Mouse (Mus musculus): ENCODE results near the gene Ubac2. TPM values are rescaled to one million over a fixed set of nuclear protein-coding genes. Genes with fewer than 3 reads are reported as not detected.

The Ubac2 gene
- polyA plus RNA-seq, 1 experiment from 2014 or later, result 43.8 TPM

GRCm38 (mm10) chr14:121987691-121988090 is 109.3 kb downstream of the Ubac2 start:
- peaks cover 14% of the 10 kb centered on the region for H3K4me1 ChIP-seq (replicated peaks; ENCODE audit: control insufficient read depth, insufficient read depth, low read length)
- WGBS, result 74% methylated on average over 4 of the region's 4 CpGs
- DNase-seq (ENCODE audit: low spot score), result peak; percentile 24
- no peak overlapping the region for H3K4me3 ChIP-seq (ENCODE audit: low read depth, low read length)
- no peak for ATAC-seq (replicated peaks; ENCODE audit: low FRiP score)
- no peaks in the 10 kb centered on the region for H3K9me3 ChIP-seq (ENCODE audit: control insufficient read depth, low read length)
- H3K9ac ChIP-seq (ENCODE audit: low read depth, low read length), result no peak overlapping the region
- H3K4me2 ChIP-seq, result no peak overlapping the region
- H3K27ac ChIP-seq (ENCODE audit: low read depth, low read length), result no peak overlapping the region
- H3K27me3 ChIP-seq (replicated peaks; ENCODE audit: control insufficient read depth, insufficient read depth, low read length), result no peaks in the 10 kb centered on the region
- no peaks in the 10 kb centered on the region for H3K36me3 ChIP-seq (ENCODE audit: control insufficient read depth, insufficient read depth, low read length)

- H3K27ac ChIP-seq (ENCODE audit: low read depth, low read length), result no peak overlapping the region
- H3K9ac ChIP-seq (ENCODE audit: low read depth, low read length), result no peak overlapping the region
- no peak for ATAC-seq (replicated peaks; ENCODE audit: low FRiP score)
- H3K9me3 ChIP-seq (ENCODE audit: control insufficient read depth, low read length), result no peaks in the 10 kb centered on the region
- H3K27me3 ChIP-seq (replicated peaks; ENCODE audit: control insufficient read depth, insufficient read depth, low read length), result no peaks in the 10 kb centered on the region
- peak; percentile 9 for DNase-seq (ENCODE audit: low spot score)
- 85% methylated on average over 3 of the region's 3 CpGs for WGBS
- no peaks in the 10 kb centered on the region for H3K36me3 ChIP-seq (ENCODE audit: control insufficient read depth, insufficient read depth, low read length)
- peaks cover 6% of the 10 kb centered on the region; the same call in 1 of the 2 replicates for H3K4me1 ChIP-seq (replicated peaks; ENCODE audit: control insufficient read depth, insufficient read depth, low read length)
- H3K4me2 ChIP-seq, result no peak overlapping the region
- H3K4me3 ChIP-seq (ENCODE audit: low read depth, low read length), result no peak overlapping the region
Measured at GRCm38 (mm10) chr14:121989331-121989730, 110.9 kb downstream of the Ubac2 start.

DNA sequence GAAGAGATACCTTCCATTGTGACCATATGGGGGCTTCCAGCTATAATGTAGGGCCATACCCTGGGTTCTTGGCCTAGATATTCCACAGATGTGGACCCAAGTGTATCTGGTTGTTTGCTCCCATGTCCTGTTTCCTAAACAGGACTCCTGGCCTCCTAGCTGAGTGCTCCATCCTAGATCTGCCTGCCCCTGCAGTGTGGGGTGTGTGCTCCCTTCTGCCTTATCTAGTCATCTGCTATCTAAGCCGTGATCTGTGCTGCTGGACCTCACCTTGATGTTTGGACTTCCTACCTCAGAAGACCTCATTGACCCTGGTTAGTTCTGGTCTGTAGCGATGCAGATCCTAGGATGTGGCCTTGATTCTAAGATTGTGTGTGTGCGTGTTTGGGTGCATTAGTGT is 111.4 kb downstream of the Ubac2 start:
- DNase-seq (ENCODE audit: low spot score) (no peak), ATAC-seq (replicated peaks; ENCODE audit: low FRiP score) (no peak)
- Histone ChIP-seq H3K36me3 (ENCODE audit: control insufficient read depth, insufficient read depth, low read length) (no peaks in the 10 kb centered on the region), H3K4me3 (ENCODE audit: low read depth, low read length) (no peak overlapping the region), H3K9ac (ENCODE audit: low read depth, low read length) (no peak overlapping the region), H3K4me1 (replicated peaks; ENCODE audit: control insufficient read depth, insufficient read depth, low read length) (peaks cover 6% of the 10 kb centered on the region; the same call in 1 of the 2 replicates), H3K4me2 (no peak overlapping the region), H3K9me3 (ENCODE audit: control insufficient read depth, low read length) (no peaks in the 10 kb centered on the region), H3K27ac (ENCODE audit: low read depth, low read length) (no peak overlapping the region), H3K27me3 (replicated peaks; ENCODE audit: control insufficient read depth, insufficient read depth, low read length) (no peaks in the 10 kb centered on the region)
- WGBS, result 77% methylated on average over 3 of the region's 3 CpGs

DNA sequence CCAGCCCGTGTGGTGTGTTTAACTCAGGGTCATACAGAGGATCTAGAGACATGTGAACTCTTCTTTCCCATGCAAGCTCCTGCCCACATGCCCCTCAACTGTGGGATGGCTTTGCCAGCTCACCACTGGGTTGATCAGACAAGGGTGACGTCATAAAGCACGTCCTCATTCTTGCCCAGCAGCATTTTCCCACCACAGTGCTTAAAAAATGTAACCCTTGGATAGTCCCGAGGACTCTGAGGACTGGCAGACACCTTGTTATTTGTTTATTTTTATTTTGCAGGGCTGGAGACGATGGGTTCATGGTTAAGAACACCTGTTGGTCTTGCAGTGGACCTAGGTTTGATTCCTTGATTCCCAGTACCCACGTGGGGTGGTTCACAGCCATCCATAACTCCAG is 112.5 kb downstream of the Ubac2 start:
- Histone ChIP-seq H3K27me3 (replicated peaks; ENCODE audit: control insufficient read depth, insufficient read depth, low read length) (no peaks in the 10 kb centered on the region), H3K4me1 (replicated peaks; ENCODE audit: control insufficient read depth, insufficient read depth, low read length) (0 out of 2 replicates have a peak, but pooled peaks cover 3% of the 10 kb centered on the region), H3K9ac (ENCODE audit: low read depth, low read length) (no peak overlapping the region), H3K4me2 (no peak overlapping the region), H3K4me3 (ENCODE audit: low read depth, low read length) (no peak overlapping the region), H3K36me3 (ENCODE audit: control insufficient read depth, insufficient read depth, low read length) (no peaks in the 10 kb centered on the region), H3K9me3 (ENCODE audit: control insufficient read depth, low read length) (no peaks in the 10 kb centered on the region), H3K27ac (ENCODE audit: low read depth, low read length) (no peak overlapping the region)
- ATAC-seq (replicated peaks; ENCODE audit: low FRiP score) (no peak), DNase-seq (ENCODE audit: low spot score) (no peak)
- 85% methylated on average over 6 of the region's 6 CpGs for WGBS

GRCm38 (mm10) chr14:121991921-121992320 is 113.5 kb downstream of the Ubac2 start:
- ATAC-seq (replicated peaks; ENCODE audit: low FRiP score) (no peak), DNase-seq (ENCODE audit: low spot score) (no peak)
- Histone ChIP-seq H3K4me2 (no peak overlapping the region), H3K27me3 (replicated peaks; ENCODE audit: control insufficient read depth, insufficient read depth, low read length) (no peaks in the 10 kb centered on the region), H3K4me3 (ENCODE audit: low read depth, low read length) (no peak overlapping the region), H3K9ac (ENCODE audit: low read depth, low read length) (no peak overlapping the region), H3K9me3 (ENCODE audit: control insufficient read depth, low read length) (no peaks in the 10 kb centered on the region), H3K36me3 (ENCODE audit: control insufficient read depth, insufficient read depth, low read length) (no peaks in the 10 kb centered on the region), H3K4me1 (replicated peaks; ENCODE audit: control insufficient read depth, insufficient read depth, low read length) (no peaks in the 10 kb centered on the region), H3K27ac (ENCODE audit: low read depth, low read length) (no peak overlapping the region)

GRCm38 (mm10) chr14:121992395-121993280 is 114.2 kb downstream of the Ubac2 start:
- Histone ChIP-seq H3K27ac (ENCODE audit: low read depth, low read length) (no peak overlapping the region), H3K9me3 (ENCODE audit: control insufficient read depth, low read length) (no peaks in the 10 kb centered on the region), H3K27me3 (replicated peaks; ENCODE audit: control insufficient read depth, insufficient read depth, low read length) (no peaks in the 10 kb centered on the region), H3K9ac (ENCODE audit: low read depth, low read length) (no peak overlapping the region), H3K4me2 (no peak overlapping the region), H3K36me3 (ENCODE audit: control insufficient read depth, insufficient read depth, low read length) (no peaks in the 10 kb centered on the region), H3K4me3 (ENCODE audit: low read depth, low read length) (no peak overlapping the region), H3K4me1 (replicated peaks; ENCODE audit: control insufficient read depth, insufficient read depth, low read length) (no peaks in the 10 kb centered on the region)
- no peak for DNase-seq (ENCODE audit: low spot score)
- ATAC-seq (replicated peaks; ENCODE audit: low FRiP score), result 0 out of 2 replicates have a peak, but pooled peaks have one; percentile 19
- WGBS, result 78% methylated on average over 13 of the region's 13 CpGs

GRCm38 (mm10) chr14:121993616-121994015 is 115.2 kb downstream of the Ubac2 start:
- Histone ChIP-seq H3K36me3 (ENCODE audit: control insufficient read depth, insufficient read depth, low read length) (no peaks in the 10 kb centered on the region), H3K4me2 (no peak overlapping the region), H3K4me1 (replicated peaks; ENCODE audit: control insufficient read depth, insufficient read depth, low read length) (no peaks in the 10 kb centered on the region), H3K9ac (ENCODE audit: low read depth, low read length) (no peak overlapping the region), H3K9me3 (ENCODE audit: control insufficient read depth, low read length) (no peaks in the 10 kb centered on the region), H3K27ac (ENCODE audit: low read depth, low read length) (no peak overlapping the region), H3K4me3 (ENCODE audit: low read depth, low read length) (no peak overlapping the region), H3K27me3 (replicated peaks; ENCODE audit: control insufficient read depth, insufficient read depth, low read length) (no peaks in the 10 kb centered on the region)
- ATAC-seq (replicated peaks; ENCODE audit: low FRiP score), result no peak
- DNase-seq (ENCODE audit: low spot score), result no peak
- WGBS, result 86% methylated on average over 4 of the region's 4 CpGs

DNA sequence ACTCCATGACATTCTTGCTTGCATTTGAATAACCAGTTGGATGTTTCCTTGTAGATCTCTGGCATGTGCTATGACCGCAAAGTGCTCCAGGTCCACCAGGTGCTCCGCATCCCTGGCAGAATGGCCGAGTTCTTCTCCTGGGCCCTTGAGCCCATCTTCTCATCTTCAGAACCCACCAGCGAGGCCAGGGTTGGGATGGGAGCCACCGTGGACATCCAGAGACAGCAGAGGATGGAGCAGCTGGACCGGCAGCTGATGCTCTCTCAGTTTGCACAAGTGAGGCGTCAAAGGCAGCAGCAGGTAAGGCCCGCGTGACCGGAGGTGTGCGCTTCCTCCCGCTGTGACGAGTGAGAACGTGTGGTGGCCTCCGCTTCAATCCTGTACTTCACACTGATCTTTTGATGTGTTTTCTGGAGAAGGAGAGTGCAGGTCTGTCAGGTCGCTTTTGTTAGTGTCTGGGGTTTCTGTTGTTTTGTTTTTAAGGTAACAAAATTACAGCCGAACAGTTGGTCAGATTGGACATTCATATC is 115.8 kb downstream of the Ubac2 start:
- Histone ChIP-seq H3K27me3 (replicated peaks; ENCODE audit: control insufficient read depth, insufficient read depth, low read length) (no peaks in the 10 kb centered on the region), H3K4me2 (no peak overlapping the region), H3K9me3 (ENCODE audit: control insufficient read depth, low read length) (no peaks in the 10 kb centered on the region), H3K27ac (ENCODE audit: low read depth, low read length) (no peak overlapping the region), H3K36me3 (ENCODE audit: control insufficient read depth, insufficient read depth, low read length) (no peaks in the 10 kb centered on the region), H3K4me3 (ENCODE audit: low read depth, low read length) (no peak overlapping the region), H3K4me1 (replicated peaks; ENCODE audit: control insufficient read depth, insufficient read depth, low read length) (no peaks in the 10 kb centered on the region), H3K9ac (ENCODE audit: low read depth, low read length) (no peak overlapping the region)
- WGBS, result 87% methylated on average over 17 of the region's 17 CpGs
- ATAC-seq (replicated peaks; ENCODE audit: low FRiP score), result no peak
- no peak for DNase-seq (ENCODE audit: low spot score)

Measured in liver, embryonic 11.5 days (tissue).